Mouse (Mus musculus) mature B cell (primary cell): ENCODE results near the gene Flrt3.

Source experiments
- in situ Hi-C: fragments of 300-500 bp; cut with MboI; formaldehyde crosslinking; loops from 2 replicates; pipeline ENCODE4 v1.14.3; 2019

The Flrt3 gene

GRCm38 (mm10) chr2:140670963-140671702, at the start of gene Flrt3:
Flrt3 (minus strand) TSS chr2:140671469.
- in situ Hi-C loops, result no loop called here

- in situ Hi-C loops, result no loop called here
These were observed 46.1 kb upstream of the Flrt3 start for GRCm38 (mm10) chr2:140717407-140717806.

- in situ Hi-C loops, result no loop called here
These were observed 44.6 kb upstream of the Flrt3 start for GRCm38 (mm10) chr2:140715822-140716221.

- in situ Hi-C loops, result no loop called here
These were observed 36.3 kb upstream of the Flrt3 start for GRCm38 (mm10) chr2:140707550-140707949.

GRCm38 (mm10) chr2:140705278-140705677, 34.0 kb upstream of the Flrt3 start:
- in situ Hi-C loops, result no loop called here

GRCm38 (mm10) chr2:140704146-140704545, 32.9 kb upstream of the Flrt3 start:
- in situ Hi-C loops, result no loop called here

GRCm38 (mm10) chr2:140703377-140703776, 32.1 kb upstream of the Flrt3 start:
- in situ Hi-C loops, result no loop called here

GRCm38 (mm10) chr2:140698585-140698984, 27.3 kb upstream of the Flrt3 start:
- in situ Hi-C loops, result no loop called here

- in situ Hi-C loops, result no loop called here
These were observed 22.6 kb upstream of the Flrt3 start for GRCm38 (mm10) chr2:140693845-140694244.

GRCm38 (mm10) chr2:140692461-140692860, 21.2 kb upstream of the Flrt3 start:
- in situ Hi-C loops, result no loop called here

- in situ Hi-C loops, result no loop called here
These were observed 20.1 kb upstream of the Flrt3 start for GRCm38 (mm10) chr2:140691403-140691802.

GRCm38 (mm10) chr2:140690906-140691305, 19.6 kb upstream of the Flrt3 start:
- in situ Hi-C loops, result no loop called here

- in situ Hi-C loops, result no loop called here
These were observed 5.5 kb upstream of the Flrt3 start for GRCm38 (mm10) chr2:140676728-140677127.

- in situ Hi-C loops, result no loop called here
These were observed 2.2 kb upstream of the Flrt3 start for GRCm38 (mm10) chr2:140673466-140673865.

GRCm38 (mm10) chr2:140670457-140670856, 812 bp downstream of the Flrt3 start:
- in situ Hi-C loops, result no loop called here

GRCm38 (mm10) chr2:140669786-140670185, 1.5 kb downstream of the Flrt3 start:
- in situ Hi-C loops, result no loop called here

GRCm38 (mm10) chr2:140669081-140669480, 2.2 kb downstream of the Flrt3 start:
- in situ Hi-C loops, result no loop called here

- in situ Hi-C loops, result no loop called here
These were observed 3.0 kb downstream of the Flrt3 start for GRCm38 (mm10) chr2:140668311-140668710.

- in situ Hi-C loops, result no loop called here
These were observed 3.8 kb downstream of the Flrt3 start for GRCm38 (mm10) chr2:140667261-140668047.

- in situ Hi-C loops, result no loop called here
These were observed 4.4 kb downstream of the Flrt3 start for GRCm38 (mm10) chr2:140666846-140667245.

- in situ Hi-C loops, result no loop called here
These were observed 6.9 kb downstream of the Flrt3 start for GRCm38 (mm10) chr2:140664381-140664780.

- in situ Hi-C loops, result no loop called here
These were observed 8.6 kb downstream of the Flrt3 start for GRCm38 (mm10) chr2:140662673-140663072.

GRCm38 (mm10) chr2:140653978-140654377, 17.3 kb downstream of the Flrt3 start:
- in situ Hi-C loops, result no loop called here
